Mouse (Mus musculus): ENCODE measurements around the gene Thap3. TPM values are rescaled to one million over a fixed set of nuclear protein-coding genes. Genes with fewer than 3 reads are reported as not detected.

The Thap3 gene
- polyA plus RNA-seq, 1 experiment, result 4.2 TPM

- H3K4me1 ChIP-seq (ENCODE audit: control insufficient read depth, insufficient read depth, low read length), result peaks cover 13% of the 10 kb centered on the region
- H3K27ac ChIP-seq (ENCODE audit: control insufficient read depth, insufficient read depth, low read depth, low read length), result peak within 1 kb of the TSS; percentile 79
Observed at GRCm38 (mm10) chr4:152027524-152027923, 38.7 kb upstream of the Thap3 start, which contains the start of gene Zbtb48. Zbtb48 (minus strand) TSS chr4:152027671.

GRCm38 (mm10) chr4:152026751-152027508 is 38.1 kb upstream of the Thap3 start:
- Histone ChIP-seq H3K36me3 (ENCODE audit: control insufficient read depth, insufficient read depth, low read length) (no peaks in the 10 kb centered on the region; the same call in 1 of the 2 replicates), H3K4me3 (ENCODE audit: control insufficient read depth, low read depth, low read length) (peak overlapping the region; percentile 95), H3K27ac (ENCODE audit: control insufficient read depth, insufficient read depth, low read depth, low read length) (peak overlapping the region; percentile 79), H3K4me1 (ENCODE audit: control insufficient read depth, insufficient read depth, low read length) (peaks cover 13% of the 10 kb centered on the region), H3K27me3 (ENCODE audit: control insufficient read depth, insufficient read depth, low read length) (no peaks in the 10 kb centered on the region)
- TF ChIP-seq CTCF (IDR thresholded peaks at IDR 0.05; ENCODE audit: control insufficient read depth, insufficient read depth, insufficient replicate concordance, low read depth, low read length) (no peak), POLR2A (IDR thresholded peaks at IDR 0.05; ENCODE audit: control insufficient read depth, low read depth, low read length) (no peak)

More at GRCm38 (mm10) chr4:152027524-152027923, 38.7 kb upstream of the Thap3 start, which contains the start of gene Zbtb48:
- TF ChIP-seq CTCF (IDR thresholded peaks at IDR 0.05; ENCODE audit: control insufficient read depth, insufficient read depth, insufficient replicate concordance, low read depth, low read length), result no peak
- TF ChIP-seq POLR2A (IDR thresholded peaks at IDR 0.05; ENCODE audit: control insufficient read depth, low read depth, low read length), result peak; percentile 94
- Histone ChIP-seq H3K27me3 (ENCODE audit: control insufficient read depth, insufficient read depth, low read length) (no peaks in the 10 kb centered on the region), H3K36me3 (ENCODE audit: control insufficient read depth, insufficient read depth, low read length) (no peaks in the 10 kb centered on the region; the same call in 1 of the 2 replicates), H3K4me3 (ENCODE audit: control insufficient read depth, low read depth, low read length) (peak within 1 kb of the TSS; percentile 95)

- no peaks in the 10 kb centered on the region for H3K27me3 ChIP-seq (ENCODE audit: control insufficient read depth, insufficient read depth, low read length)
- no peak overlapping the region for H3K27ac ChIP-seq (ENCODE audit: control insufficient read depth, insufficient read depth, low read depth, low read length)
- H3K4me3 ChIP-seq (ENCODE audit: control insufficient read depth, low read depth, low read length), result no peak overlapping the region
- H3K4me1 ChIP-seq (ENCODE audit: control insufficient read depth, insufficient read depth, low read length), result peaks cover 13% of the 10 kb centered on the region
- no peak for TF ChIP-seq POLR2A (IDR thresholded peaks at IDR 0.05; ENCODE audit: control insufficient read depth, low read depth, low read length)
- no peak for TF ChIP-seq CTCF (IDR thresholded peaks at IDR 0.05; ENCODE audit: control insufficient read depth, insufficient read depth, insufficient replicate concordance, low read depth, low read length)
- no peaks in the 10 kb centered on the region; the same call in 1 of the 2 replicates for H3K36me3 ChIP-seq (ENCODE audit: control insufficient read depth, insufficient read depth, low read length)
Observed at GRCm38 (mm10) chr4:152024525-152024924, 35.7 kb upstream of the Thap3 start.

- no peak for TF ChIP-seq POLR2A (IDR thresholded peaks at IDR 0.05; ENCODE audit: control insufficient read depth, low read depth, low read length)
- Histone ChIP-seq H3K27me3 (ENCODE audit: control insufficient read depth, insufficient read depth, low read length) (no peaks in the 10 kb centered on the region), H3K27ac (ENCODE audit: control insufficient read depth, insufficient read depth, low read depth, low read length) (no peak overlapping the region), H3K4me1 (ENCODE audit: control insufficient read depth, insufficient read depth, low read length) (peaks cover 4% of the 10 kb centered on the region), H3K36me3 (ENCODE audit: control insufficient read depth, insufficient read depth, low read length) (no peaks in the 10 kb centered on the region; the same call in 1 of the 2 replicates), H3K4me3 (ENCODE audit: control insufficient read depth, low read depth, low read length) (no peak overlapping the region)
Observed at GRCm38 (mm10) chr4:152022506-152022905, 33.7 kb upstream of the Thap3 start.

- H3K4me1 ChIP-seq (ENCODE audit: control insufficient read depth, insufficient read depth, low read length), result peaks cover under 1% of the 10 kb centered on the region
- no peak overlapping the region for H3K27ac ChIP-seq (ENCODE audit: control insufficient read depth, insufficient read depth, low read depth, low read length)
- no peaks in the 10 kb centered on the region; the same call in 1 of the 2 replicates for H3K36me3 ChIP-seq (ENCODE audit: control insufficient read depth, insufficient read depth, low read length)
- TF ChIP-seq CTCF (IDR thresholded peaks at IDR 0.05; ENCODE audit: control insufficient read depth, insufficient read depth, insufficient replicate concordance, low read depth, low read length) (no peak), POLR2A (IDR thresholded peaks at IDR 0.05; ENCODE audit: control insufficient read depth, low read depth, low read length) (no peak)
- no peaks in the 10 kb centered on the region for H3K27me3 ChIP-seq (ENCODE audit: control insufficient read depth, insufficient read depth, low read length)
- no peak overlapping the region for H3K4me3 ChIP-seq (ENCODE audit: control insufficient read depth, low read depth, low read length)
Observed at GRCm38 (mm10) chr4:152021568-152022097, 32.8 kb upstream of the Thap3 start.

GRCm38 (mm10) chr4:152020024-152020423 is 31.2 kb upstream of the Thap3 start:
- no peak overlapping the region for H3K4me3 ChIP-seq (ENCODE audit: control insufficient read depth, low read depth, low read length)
- TF ChIP-seq POLR2A (IDR thresholded peaks at IDR 0.05; ENCODE audit: control insufficient read depth, low read depth, low read length), result no peak
- no peak for TF ChIP-seq CTCF (IDR thresholded peaks at IDR 0.05; ENCODE audit: control insufficient read depth, insufficient read depth, insufficient replicate concordance, low read depth, low read length)
- H3K4me1 ChIP-seq (ENCODE audit: control insufficient read depth, insufficient read depth, low read length), result no peaks in the 10 kb centered on the region
- no peaks in the 10 kb centered on the region; the same call in none of the 2 replicates for H3K36me3 ChIP-seq (ENCODE audit: control insufficient read depth, insufficient read depth, low read length)
- H3K27ac ChIP-seq (ENCODE audit: control insufficient read depth, insufficient read depth, low read depth, low read length), result no peak overlapping the region
- H3K27me3 ChIP-seq (ENCODE audit: control insufficient read depth, insufficient read depth, low read length), result no peaks in the 10 kb centered on the region

- TF ChIP-seq POLR2A (IDR thresholded peaks at IDR 0.05; ENCODE audit: control insufficient read depth, low read depth, low read length), result no peak
- Histone ChIP-seq H3K27ac (ENCODE audit: control insufficient read depth, insufficient read depth, low read depth, low read length) (no peak overlapping the region), H3K4me1 (ENCODE audit: control insufficient read depth, insufficient read depth, low read length) (no peaks in the 10 kb centered on the region), H3K36me3 (ENCODE audit: control insufficient read depth, insufficient read depth, low read length) (no peaks in the 10 kb centered on the region; the same call in none of the 2 replicates), H3K4me3 (ENCODE audit: control insufficient read depth, low read depth, low read length) (no peak overlapping the region), H3K27me3 (ENCODE audit: control insufficient read depth, insufficient read depth, low read length) (no peaks in the 10 kb centered on the region)
Observed at GRCm38 (mm10) chr4:152019073-152019472, 30.3 kb upstream of the Thap3 start.

Data from testis, adult 2 months (tissue).